In the genomic region with DNA sequence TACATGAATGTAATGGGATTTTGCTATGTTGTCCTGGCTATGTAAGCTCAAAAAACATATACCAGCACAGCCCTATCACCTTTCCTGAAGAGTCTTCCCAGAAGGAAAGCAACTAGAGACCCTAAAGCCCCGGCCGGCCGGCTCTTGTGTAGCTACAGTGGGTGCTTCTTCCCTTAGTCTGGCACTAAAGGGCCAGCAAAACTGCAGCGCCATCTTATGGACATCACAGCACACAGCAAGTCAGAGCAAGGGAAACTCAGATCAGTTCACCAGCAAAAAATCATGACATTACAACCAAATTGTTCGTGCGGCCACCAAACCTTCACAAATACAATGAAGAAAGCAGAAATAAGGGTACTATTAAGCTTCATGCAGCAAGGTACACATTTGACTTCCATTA, we compare ENCODE assay signal across 10 mouse cellular contexts.
DNase-seq lines count a peak whose midpoint lies in the region; ATAC-seq and TF ChIP-seq lines count a peak whose summit lies in the region.
"Had no signal": no experiment of that assay in that cellular context is flagged by ENCODE, and none has a peak within 500 bp of the region (broad histone marks: within the 10 kb centered on the region; RNA-seq: fewer than 3 reads in every experiment).

No protein-coding gene starts in this region.

- no peak overlapping the region for H3K4me3 ChIP-seq in intestine, postnatal 0 days (ENCODE audit: low read depth, low read length)
- H3K4me3 ChIP-seq in intestine, embryonic 15.5 days (replicated peaks), result no peak overlapping the region
- H3K4me3 ChIP-seq in E14TG2a.4 (replicated peaks; ENCODE audit: low read length), result no peak overlapping the region
- H3K4me3 ChIP-seq in forebrain, postnatal 0 days (ENCODE audit: low read depth, low read length), result no peak overlapping the region
- H3K4me3 ChIP-seq in layer of hippocampus, adult 2 months, result no peak overlapping the region
- no peak overlapping the region for H3K4me3 ChIP-seq in midbrain, embryonic 10.5 days
- H3K4me3 ChIP-seq: embryonic facial prominence, embryonic 12.5 days; limb, embryonic 13.5 days had no signal

- 64% methylated on average over 6 of the region's 6 CpGs for WGBS in intestine, postnatal 0 days
- WGBS in intestine, embryonic 15.5 days, result 54% methylated on average over 6 of the region's 6 CpGs
- 41% methylated on average over 6 of the region's 6 CpGs for WGBS in forebrain, postnatal 0 days
- WGBS in midbrain, embryonic 10.5 days, result 45% methylated on average over 6 of the region's 6 CpGs

- H3K9ac ChIP-seq in intestine, postnatal 0 days (ENCODE audit: low read depth, low read length), result no peak overlapping the region
- no peak overlapping the region for H3K9ac ChIP-seq in intestine, embryonic 15.5 days
- H3K9ac ChIP-seq in forebrain, postnatal 0 days, result no peak overlapping the region
- H3K9ac ChIP-seq: embryonic facial prominence, embryonic 12.5 days; limb, embryonic 13.5 days had no signal

- H3K9me3 ChIP-seq in intestine, postnatal 0 days (ENCODE audit: control insufficient read depth), result no peaks in the 10 kb centered on the region
- no peaks in the 10 kb centered on the region for H3K9me3 ChIP-seq in intestine, embryonic 15.5 days
- no peaks in the 10 kb centered on the region for H3K9me3 ChIP-seq in E14TG2a.4 (ENCODE audit: low read length)
- no peaks in the 10 kb centered on the region for H3K9me3 ChIP-seq in forebrain, postnatal 0 days (ENCODE audit: low read length)
- H3K9me3 ChIP-seq in midbrain, embryonic 10.5 days (replicated peaks), result no peaks in the 10 kb centered on the region
- H3K9me3 ChIP-seq: embryonic facial prominence, embryonic 12.5 days; limb, embryonic 13.5 days had no signal

- H3K4me2 ChIP-seq in intestine, postnatal 0 days (replicated peaks; ENCODE audit: low read depth), result no peak overlapping the region
- H3K4me2 ChIP-seq in intestine, embryonic 15.5 days (replicated peaks), result no peak overlapping the region
- H3K4me2 ChIP-seq in forebrain, postnatal 0 days (ENCODE audit: low read depth), result 0 out of 2 replicates have a peak overlapping the region, but pooled peaks have one; percentile 5
- H3K4me2 ChIP-seq: embryonic facial prominence, embryonic 12.5 days; limb, embryonic 13.5 days had no signal

- DNase-seq in cerebellum, adult 18-20 months, result peak; percentile 68
- peak; percentile 62 for DNase-seq in forebrain, postnatal 0 days
- DNase-seq in layer of hippocampus, adult 2 months (ENCODE audit: low spot score in 2 of 2), result peak; percentile 24 to 63
- peak; percentile 30 for DNase-seq in midbrain, embryonic 10.5 days (ENCODE audit: low spot score)
- peak; percentile 27 for DNase-seq in telencephalon, adult 2 months (ENCODE audit: low read depth, low spot score)

- H3K27ac ChIP-seq in intestine, postnatal 0 days (ENCODE audit: low read depth, low read length), result no peak overlapping the region
- H3K27ac ChIP-seq in intestine, embryonic 15.5 days, result no peak overlapping the region
- peak overlapping the region; percentile 66; the same call in 1 of the 2 replicates for H3K27ac ChIP-seq in forebrain, postnatal 0 days (ENCODE audit: low read depth, low read length)
- peak overlapping the region; percentile 90; the same call in 1 of the 2 replicates for H3K27ac ChIP-seq in layer of hippocampus, adult 2 months
- no peak overlapping the region for H3K27ac ChIP-seq in midbrain, embryonic 10.5 days (replicated peaks)
- H3K27ac ChIP-seq: embryonic facial prominence, embryonic 12.5 days; limb, embryonic 13.5 days had no signal

- peak; percentile 77 for TF ChIP-seq CTCF in intestine, postnatal 0 days (IDR thresholded peaks at IDR 0.05; ENCODE audit: low read depth)
- peak; percentile 76 for TF ChIP-seq CTCF in E14TG2a.4 (conservative IDR thresholded peaks at IDR 0.05; ENCODE audit: low read length)
- peak; percentile 70 for TF ChIP-seq CTCF in forebrain, postnatal 0 days (IDR thresholded peaks at IDR 0.05; ENCODE audit: low read depth)
- peak; percentile 89 for TF ChIP-seq CTCF in layer of hippocampus, adult 2 months (conservative IDR thresholded peaks at IDR 0.05)

- no peaks in the 10 kb centered on the region for H3K36me3 ChIP-seq in intestine, postnatal 0 days (ENCODE audit: control insufficient read depth, insufficient read depth)
- no peaks in the 10 kb centered on the region for H3K36me3 ChIP-seq in intestine, embryonic 15.5 days
- H3K36me3 ChIP-seq in E14TG2a.4 (ENCODE audit: insufficient read depth, low read length), result peaks cover 33% of the 10 kb centered on the region
- H3K36me3 ChIP-seq in forebrain, postnatal 0 days (ENCODE audit: insufficient read depth), result no peaks in the 10 kb centered on the region
- peaks cover 4% of the 10 kb centered on the region for H3K36me3 ChIP-seq in midbrain, embryonic 10.5 days
- H3K36me3 ChIP-seq: embryonic facial prominence, embryonic 12.5 days; limb, embryonic 13.5 days had no signal

- no peaks in the 10 kb centered on the region for H3K4me1 ChIP-seq in intestine, postnatal 0 days (replicated peaks; ENCODE audit: control insufficient read depth, insufficient read depth, low read length)
- H3K4me1 ChIP-seq in intestine, embryonic 15.5 days (replicated peaks), result peaks cover 13% of the 10 kb centered on the region; the same call in 1 of the 2 replicates
- H3K4me1 ChIP-seq in E14TG2a.4 (replicated peaks; ENCODE audit: low read depth, low read length), result peaks cover 63% of the 10 kb centered on the region
- H3K4me1 ChIP-seq in forebrain, postnatal 0 days (ENCODE audit: insufficient read depth), result peaks cover 28% of the 10 kb centered on the region
- peaks cover 43% of the 10 kb centered on the region for H3K4me1 ChIP-seq in midbrain, embryonic 10.5 days

- H3K27me3 ChIP-seq in intestine, postnatal 0 days (replicated peaks; ENCODE audit: control insufficient read depth, insufficient read depth, low read length), result no peaks in the 10 kb centered on the region
- H3K27me3 ChIP-seq in intestine, embryonic 15.5 days (replicated peaks), result no peaks in the 10 kb centered on the region
- H3K27me3 ChIP-seq in E14TG2a.4 (ENCODE audit: insufficient read depth, low read length), result no peaks in the 10 kb centered on the region
- H3K27me3 ChIP-seq in forebrain, postnatal 0 days (ENCODE audit: insufficient read depth, low read length), result no peaks in the 10 kb centered on the region
- no peaks in the 10 kb centered on the region for H3K27me3 ChIP-seq in midbrain, embryonic 10.5 days (ENCODE audit: low read depth, poor library complexity, severe bottlenecking)
- H3K27me3 ChIP-seq: embryonic facial prominence, embryonic 12.5 days; limb, embryonic 13.5 days had no signal

- ATAC-seq in intestine, postnatal 0 days, result no peak
- ATAC-seq in intestine, embryonic 15.5 days, result no peak
- no peak for ATAC-seq in forebrain, postnatal 0 days

Comparison
In these comparisons a context has a peak if more than half of its experiments do, and no peak if none do; other contexts are left out.
1. H3K27ac ChIP-seq: peak in forebrain, postnatal 0 days (single experiment) and layer of hippocampus, adult 2 months (single experiment); none in intestine, postnatal 0 days (single experiment), intestine, embryonic 15.5 days (single experiment) and midbrain, embryonic 10.5 days (single experiment).
2. Peak in every context shown above with its lines, with median percentiles within 50 percentile points of each other: CTCF ChIP-seq and DNase-seq.